Mouse (Mus musculus) fibroblast of lung, adult 2 months (primary cell): ENCODE data around the gene Mfsd4b4.
"Not testable (repeated sequence)": the region's sequence is repeated elsewhere in the genome, so short reads cannot be mapped to it uniquely, and the experiment has no call there.

Experiments
- DNase-seq: peaks from one replicate; pipeline ENCODE4 v3.0.0-alpha.2; 2011; ENCODE audit warnings: low read depth

The Mfsd4b4 gene

GRCm38 (mm10) chr10:39898874-39899371 is at the start of gene Mfsd4b4:
TSS of gene Mfsd4b4 (minus strand) at chr10:39899238.
- peak; percentile 81 for DNase-seq

- peak; percentile 31 for DNase-seq
These were observed 48.2 kb upstream of the Mfsd4b4 start for GRCm38 (mm10) chr10:39947195-39947594.

- DNase-seq, result no peak
These were observed 37.5 kb upstream of the Mfsd4b4 start for GRCm38 (mm10) chr10:39936553-39936952.

- no peak for DNase-seq
These were observed 27.6 kb upstream of the Mfsd4b4 start, which contains the start of gene Mfsd4b2 for GRCm38 (mm10) chr10:39926616-39927139. TSS of gene Mfsd4b2 (minus strand) at chr10:39926923.

- not testable (repeated sequence) for DNase-seq
These were observed 25.5 kb upstream of the Mfsd4b4 start for GRCm38 (mm10) chr10:39924556-39924955.

GRCm38 (mm10) chr10:39912616-39913015 is 13.6 kb upstream of the Mfsd4b4 start:
- DNase-seq, result no peak

GRCm38 (mm10) chr10:39908768-39909441 is 9.9 kb upstream of the Mfsd4b4 start:
- peak; percentile 27 for DNase-seq

- no peak for DNase-seq
These were observed 8.0 kb upstream of the Mfsd4b4 start for GRCm38 (mm10) chr10:39906799-39907658.

- no peak for DNase-seq
These were observed 5.2 kb upstream of the Mfsd4b4 start for GRCm38 (mm10) chr10:39904191-39904590.

GRCm38 (mm10) chr10:39896503-39896902 is 2.5 kb downstream of the Mfsd4b4 start:
- no peak for DNase-seq

GRCm38 (mm10) chr10:39893702-39894697 is 5.0 kb downstream of the Mfsd4b4 start:
- no peak for DNase-seq

GRCm38 (mm10) chr10:39888621-39889020 is 10.4 kb downstream of the Mfsd4b4 start:
- no peak for DNase-seq

GRCm38 (mm10) chr10:39865509-39865908 is 33.5 kb downstream of the Mfsd4b4 start:
- DNase-seq, result no peak

- no peak for DNase-seq
These were observed 56.4 kb downstream of the Mfsd4b4 start for GRCm38 (mm10) chr10:39842621-39843020.
